Mouse (Mus musculus) cerebellum, adult 2 months (tissue): Measurements from ENCODE around the gene Vat1.

Experiments used
- CTCF ChIP-seq: fragments of 200-500 bp; IDR thresholded peaks from 2 replicates; pipeline ENCODE4 v1.5.1; 2011; ENCODE audit warnings: low read depth, mild to moderate bottlenecking, control low read depth, low read length, moderate library complexity, borderline replicate concordance; ENCODE audit not compliant: insufficient read depth
- POLR2A ChIP-seq: fragments of 200-500 bp; IDR thresholded peaks from 2 replicates; pipeline ENCODE4 v1.6.1; 2011; ENCODE audit warnings: low read length, control low read depth, borderline replicate concordance; ENCODE audit not compliant: insufficient read depth

DNA sequence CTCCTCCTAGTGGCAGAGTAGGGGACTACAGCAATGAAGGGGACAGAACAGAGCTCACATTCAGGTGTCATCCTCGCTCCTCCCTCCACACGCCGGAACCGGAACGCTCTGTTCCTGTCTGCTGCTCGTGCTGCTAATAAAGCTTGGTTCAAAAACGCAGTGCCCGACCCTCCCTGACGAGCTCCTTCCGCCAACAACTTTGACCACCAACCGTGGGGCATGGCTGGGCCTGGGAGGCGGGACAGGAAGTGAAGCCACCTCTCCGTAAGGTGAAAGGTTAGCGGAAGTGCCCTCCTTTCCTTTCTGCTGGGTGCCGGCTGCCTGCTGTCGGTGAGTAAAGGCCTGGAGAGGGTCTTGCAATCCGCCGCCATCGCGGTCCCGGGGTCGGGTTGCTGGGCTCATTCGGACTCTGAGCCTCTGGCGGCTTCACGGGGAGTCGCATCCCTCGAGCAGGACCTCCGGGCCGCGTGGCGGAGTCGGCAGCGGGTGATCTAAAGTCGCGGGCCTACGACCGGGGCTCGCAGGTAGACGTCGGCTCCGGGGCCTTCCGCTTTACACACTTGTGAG is 23.8 kb downstream of the Vat1 start, which contains the start of gene Rpl27:
- peak; percentile 82 for TF ChIP-seq POLR2A
- peak; percentile 84 for TF ChIP-seq CTCF
